Mouse (Mus musculus): Measurements from ENCODE around the gene Zfp689. TPM values are rescaled to one million over a fixed set of nuclear protein-coding genes. Genes with fewer than 3 reads are reported as not detected.
"Not testable (repeated sequence)": the region's sequence is repeated elsewhere in the genome, so short reads cannot be mapped to it uniquely, and the experiment has no call there.

The Zfp689 gene
- polyA plus RNA-seq, 1 experiment: 2.1 TPM

- H3K36me3 ChIP-seq (ENCODE audit: control insufficient read depth, insufficient read depth): no peaks in the 10 kb centered on the region
Measured at GRCm38 (mm10) chr7:127411418-127411817, 37.5 kb downstream of the Zfp689 start.

GRCm38 (mm10) chr7:127406002-127406987 lies 42.7 kb downstream of the Zfp689 start, which contains the start of gene Zfp764:
Gene Zfp764, minus strand, starts transcription at chr7:127406822.
- TF ChIP-seq USF1 (IDR thresholded peaks at IDR 0.05; ENCODE audit: low read depth): peak; percentile 67
- Histone ChIP-seq H3ac (ENCODE audit: control insufficient read depth, insufficient read length) (peak within 1 kb of the TSS; percentile 41), H3K4me3 (peak within 1 kb of the TSS; percentile 25), H3K4me2 (ENCODE audit: low read depth) (peak within 1 kb of the TSS; percentile 65)
- not testable (repeated sequence) for H3K27me3 ChIP-seq (ENCODE audit: control insufficient read depth, insufficient read depth, insufficient read length); H3K79me2 ChIP-seq (ENCODE audit: control insufficient read depth, insufficient read depth); H3K36me3 ChIP-seq (ENCODE audit: control insufficient read depth, insufficient read depth)

More at GRCm38 (mm10) chr7:127411418-127411817, 37.5 kb downstream of the Zfp689 start:
- no peak overlapping the region for H3K4me3 ChIP-seq
- TF ChIP-seq TCF12 (IDR thresholded peaks at IDR 0.05; ENCODE audit: insufficient read depth, poor library complexity, severe bottlenecking) (no peak), MYOD1 (IDR thresholded peaks at IDR 0.05; ENCODE audit: control insufficient read depth in 1 of 3, insufficient read length in 2 of 3, low read depth in 2 of 3) (no peak), USF1 (IDR thresholded peaks at IDR 0.05; ENCODE audit: low read depth) (no peak), TCF3 (IDR thresholded peaks at IDR 0.05; ENCODE audit: insufficient read length, low read depth) (no peak), CEBPB (IDR thresholded peaks at IDR 0.05; ENCODE audit: insufficient read depth, poor library complexity, severe bottlenecking) (no peak), MAX (IDR thresholded peaks at IDR 0.05; ENCODE audit: low read depth) (no peak), E2F4 (IDR thresholded peaks at IDR 0.05; ENCODE audit: insufficient read depth) (no peak), POLR2A (IDR thresholded peaks at IDR 0.05; ENCODE audit: insufficient read length, low read depth) (no peak), REST (IDR thresholded peaks at IDR 0.05; ENCODE audit: insufficient read depth, insufficient read length) (no peak)
- no peak overlapping the region for H3K4me2 ChIP-seq (ENCODE audit: low read depth)
- no peak overlapping the region for H3ac ChIP-seq (ENCODE audit: control insufficient read depth, insufficient read length)
- H3K27me3 ChIP-seq (ENCODE audit: control insufficient read depth, insufficient read depth, insufficient read length): peaks cover 13% of the 10 kb centered on the region
- no peaks in the 10 kb centered on the region for H3K79me2 ChIP-seq (ENCODE audit: control insufficient read depth, insufficient read depth)

DNA sequence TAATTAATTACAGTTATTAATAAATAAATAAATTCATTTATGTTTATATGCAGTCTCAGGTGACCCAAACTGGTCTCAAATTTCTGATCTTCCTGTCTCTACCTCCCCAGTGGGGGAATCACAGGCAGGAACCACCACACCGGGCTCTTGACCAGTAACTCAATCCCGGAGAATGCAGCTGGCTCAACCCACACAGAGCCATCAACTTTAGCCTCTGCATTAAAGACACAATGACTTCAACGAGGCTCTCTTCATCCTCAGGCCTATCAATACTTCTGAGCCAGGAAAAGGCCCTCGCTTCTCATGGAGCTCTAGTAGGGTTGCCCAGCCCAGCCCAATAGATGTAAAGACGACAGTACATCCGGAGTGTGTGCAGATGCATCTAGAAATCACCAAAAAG lies 44.9 kb downstream of the Zfp689 start:
- H3K79me2 ChIP-seq (ENCODE audit: control insufficient read depth, insufficient read depth); H3K36me3 ChIP-seq (ENCODE audit: control insufficient read depth, insufficient read depth); H3K4me2 ChIP-seq (ENCODE audit: low read depth); H3ac ChIP-seq (ENCODE audit: control insufficient read depth, insufficient read length); H3K27me3 ChIP-seq (ENCODE audit: control insufficient read depth, insufficient read depth, insufficient read length); H3K4me3 ChIP-seq: not testable (repeated sequence)

- peaks cover under 1% of the 10 kb centered on the region for H3K27me3 ChIP-seq (ENCODE audit: control insufficient read depth, insufficient read depth, insufficient read length)
- no peak for TF ChIP-seq USF1 (IDR thresholded peaks at IDR 0.05; ENCODE audit: low read depth)
- TF ChIP-seq POLR2A (IDR thresholded peaks at IDR 0.05; ENCODE audit: insufficient read length, low read depth): no peak
- TF ChIP-seq E2F4 (IDR thresholded peaks at IDR 0.05; ENCODE audit: insufficient read depth): no peak
- no peak for TF ChIP-seq TCF12 (IDR thresholded peaks at IDR 0.05; ENCODE audit: insufficient read depth, poor library complexity, severe bottlenecking)
- no peak for TF ChIP-seq REST (IDR thresholded peaks at IDR 0.05; ENCODE audit: insufficient read depth, insufficient read length)
- TF ChIP-seq POLR2AphosphoS2 (IDR thresholded peaks at IDR 0.05; ENCODE audit: insufficient read length, low read depth): no peak
- TF ChIP-seq CEBPB (IDR thresholded peaks at IDR 0.05; ENCODE audit: insufficient read depth, poor library complexity, severe bottlenecking): no peak
- no peak for TF ChIP-seq SRF (IDR thresholded peaks at IDR 0.05; ENCODE audit: control insufficient read depth, insufficient read length, low read depth)
- no peak for TF ChIP-seq MYOG (IDR thresholded peaks at IDR 0.05; ENCODE audit: control insufficient read depth in 1 of 3, insufficient read depth in 1 of 3, insufficient read length in 2 of 3, low read depth in 2 of 3)
- TF ChIP-seq TCF3 (IDR thresholded peaks at IDR 0.05; ENCODE audit: insufficient read length, low read depth): no peak
- TF ChIP-seq MYOD1 (IDR thresholded peaks at IDR 0.05; ENCODE audit: control insufficient read depth in 1 of 3, insufficient read length in 2 of 3, low read depth in 2 of 3): no peak
- no peak for TF ChIP-seq MAX (IDR thresholded peaks at IDR 0.05; ENCODE audit: low read depth)
- H3K36me3 ChIP-seq (ENCODE audit: control insufficient read depth, insufficient read depth): no peaks in the 10 kb centered on the region
- no peaks in the 10 kb centered on the region for H3K79me2 ChIP-seq (ENCODE audit: control insufficient read depth, insufficient read depth)
- H3K4me3 ChIP-seq: no peak overlapping the region
- no peak overlapping the region for H3K4me2 ChIP-seq (ENCODE audit: low read depth)
- no peak overlapping the region for H3ac ChIP-seq (ENCODE audit: control insufficient read depth, insufficient read length)
Measured at GRCm38 (mm10) chr7:127402980-127403379, 46.0 kb downstream of the Zfp689 start.

- Histone ChIP-seq H3K36me3 (ENCODE audit: control insufficient read depth, insufficient read depth) (no peaks in the 10 kb centered on the region), H3ac (ENCODE audit: control insufficient read depth, insufficient read length) (no peak overlapping the region), H3K4me3 (no peak overlapping the region), H3K4me2 (ENCODE audit: low read depth) (no peak overlapping the region), H3K27me3 (ENCODE audit: control insufficient read depth, insufficient read depth, insufficient read length) (peaks cover 5% of the 10 kb centered on the region), H3K79me2 (ENCODE audit: control insufficient read depth, insufficient read depth) (no peaks in the 10 kb centered on the region)
- no peak for TF ChIP-seq MAX (IDR thresholded peaks at IDR 0.05; ENCODE audit: low read depth)
- no peak for TF ChIP-seq TCF12 (IDR thresholded peaks at IDR 0.05; ENCODE audit: insufficient read depth, poor library complexity, severe bottlenecking)
- TF ChIP-seq MYOD1 (IDR thresholded peaks at IDR 0.05; ENCODE audit: control insufficient read depth in 1 of 3, insufficient read length in 2 of 3, low read depth in 2 of 3): no peak
- TF ChIP-seq MYOG (IDR thresholded peaks at IDR 0.05; ENCODE audit: control insufficient read depth in 1 of 3, insufficient read depth in 1 of 3, insufficient read length in 2 of 3, low read depth in 2 of 3): no peak
- no peak for TF ChIP-seq POLR2AphosphoS2 (IDR thresholded peaks at IDR 0.05; ENCODE audit: insufficient read length, low read depth)
- no peak for TF ChIP-seq POLR2A (IDR thresholded peaks at IDR 0.05; ENCODE audit: insufficient read length, low read depth)
- TF ChIP-seq USF1 (IDR thresholded peaks at IDR 0.05; ENCODE audit: low read depth): no peak
- no peak for TF ChIP-seq E2F4 (IDR thresholded peaks at IDR 0.05; ENCODE audit: insufficient read depth)
- TF ChIP-seq SRF (IDR thresholded peaks at IDR 0.05; ENCODE audit: control insufficient read depth, insufficient read length, low read depth): no peak
- TF ChIP-seq CEBPB (IDR thresholded peaks at IDR 0.05; ENCODE audit: insufficient read depth, poor library complexity, severe bottlenecking): no peak
- TF ChIP-seq REST (IDR thresholded peaks at IDR 0.05; ENCODE audit: insufficient read depth, insufficient read length): no peak
Measured at GRCm38 (mm10) chr7:127400355-127400754, 48.6 kb downstream of the Zfp689 start.
